14 mouse cellular contexts compared by ENCODE assay signal in the genomic region with DNA sequence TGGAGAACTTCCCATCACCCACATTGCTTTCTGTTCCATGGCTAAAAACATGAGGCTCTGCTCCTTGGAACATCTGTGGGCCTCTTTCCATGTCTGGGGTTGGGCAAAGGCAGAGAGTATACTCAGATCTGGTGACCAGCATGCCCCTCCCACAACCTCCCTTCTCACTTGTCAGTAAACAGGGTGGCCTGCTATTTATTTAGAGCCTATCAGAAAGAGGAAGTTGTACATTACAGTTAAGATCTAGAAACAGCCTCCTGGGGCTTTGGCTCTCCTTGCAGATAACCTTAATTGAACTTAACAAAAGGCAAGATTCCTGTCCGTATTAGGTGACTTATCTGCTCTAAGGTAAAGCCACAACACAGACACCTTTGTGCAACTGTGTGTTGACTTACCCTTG. TPM values are rescaled to one million over a fixed set of nuclear protein-coding genes. Genes with fewer than 3 reads are reported as not detected.
A peak's percentile ranks its signal among the peaks of the same experiment; 100 is the strongest.
DNase-seq lines count a peak whose midpoint lies in the region; ATAC-seq and TF ChIP-seq lines count a peak whose summit lies in the region.
"Had no signal": no experiment of that assay in that cellular context is flagged by ENCODE, and none has a peak within 500 bp of the region (broad histone marks: within the 10 kb centered on the region; RNA-seq: fewer than 3 reads in every experiment).

No protein-coding gene starts in this region.

- no peak overlapping the region for H3K4me2 ChIP-seq in heart, embryonic 12.5 days
- no peak overlapping the region for H3K4me2 ChIP-seq in hindbrain, postnatal 0 days (ENCODE audit: low read depth, low read length)
- H3K4me2 ChIP-seq: forebrain, embryonic 13.5 days; heart, embryonic 15.5 days; lung, embryonic 15.5 days; neural tube, embryonic 13.5 days had no signal

- intact Hi-C loops in left cerebral cortex, postnatal 25 days (cut with DNase I), result no loop called here

- H3K27ac ChIP-seq in heart, embryonic 12.5 days (ENCODE audit: poor library complexity, severe bottlenecking), result no peak overlapping the region
- H3K27ac ChIP-seq in embryonic facial prominence, embryonic 10.5 days (replicated peaks), result 0 out of 2 replicates have a peak overlapping the region, but pooled peaks have one; percentile 14
- no peak overlapping the region for H3K27ac ChIP-seq in hindbrain, embryonic 10.5 days
- no peak overlapping the region for H3K27ac ChIP-seq in hindbrain, postnatal 0 days
- H3K27ac ChIP-seq: forebrain, embryonic 13.5 days; heart, embryonic 15.5 days; lung, embryonic 15.5 days; neural tube, embryonic 13.5 days had no signal

- ATAC-seq in heart, embryonic 12.5 days (ENCODE audit: insufficient number of reproducible peaks, low FRiP score), result no peak
- peak; percentile 36 for ATAC-seq in megakaryocyte progenitor cell, adult 5-6 weeks (replicated peaks; ENCODE audit: poor library complexity)
- ATAC-seq in hindbrain, postnatal 0 days, result no peak
- ATAC-seq: forebrain, embryonic 13.5 days had no signal

- DNase-seq in heart, adult 8-10 months (ENCODE audit: low spot score), result peak; percentile 33
- peak; percentile 69 to 78 for DNase-seq in B cell, adult 2 months
- DNase-seq in embryonic facial prominence, embryonic 10.5 days (ENCODE audit: low spot score), result no peak
- no peak for DNase-seq in hindbrain, embryonic 10.5 days (ENCODE audit: low spot score)
- DNase-seq in hindbrain, postnatal 0 days (ENCODE audit: low spot score), result no peak
- no peak for DNase-seq in left cerebral cortex, postnatal 25 days (ENCODE audit: low spot score in 2 of 2)
- DNase-seq: adrenal gland, postnatal 10 days; layer of hippocampus, postnatal 36 days had no signal

- H3K9ac ChIP-seq in heart, embryonic 12.5 days, result no peak overlapping the region
- H3K9ac ChIP-seq in hindbrain, postnatal 0 days (replicated peaks; ENCODE audit: low read length), result no peak overlapping the region
- H3K9ac ChIP-seq: forebrain, embryonic 13.5 days; heart, embryonic 15.5 days; lung, embryonic 15.5 days; neural tube, embryonic 13.5 days had no signal

- H3K9me3 ChIP-seq in heart, embryonic 12.5 days (replicated peaks), result no peaks in the 10 kb centered on the region
- no peaks in the 10 kb centered on the region for H3K9me3 ChIP-seq in embryonic facial prominence, embryonic 10.5 days
- H3K9me3 ChIP-seq in hindbrain, embryonic 10.5 days, result no peaks in the 10 kb centered on the region
- no peaks in the 10 kb centered on the region for H3K9me3 ChIP-seq in hindbrain, postnatal 0 days (ENCODE audit: low read length)
- H3K9me3 ChIP-seq: forebrain, embryonic 13.5 days; heart, embryonic 15.5 days; lung, embryonic 15.5 days; neural tube, embryonic 13.5 days had no signal

- 31% methylated on average over 1 of the region's 1 CpGs for WGBS in heart, embryonic 12.5 days
- WGBS in embryonic facial prominence, embryonic 10.5 days, result 63% methylated on average over 1 of the region's 1 CpGs
- 80% methylated on average over 1 of the region's 1 CpGs for WGBS in hindbrain, embryonic 10.5 days
- 79% methylated on average over 1 of the region's 1 CpGs for WGBS in hindbrain, postnatal 0 days

- TF ChIP-seq CTCF in hindbrain, postnatal 0 days (IDR thresholded peaks at IDR 0.05; ENCODE audit: low read depth), result no peak

- H3K4me1 ChIP-seq in heart, embryonic 12.5 days (replicated peaks), result no peaks in the 10 kb centered on the region
- peaks cover 48% of the 10 kb centered on the region for H3K4me1 ChIP-seq in embryonic facial prominence, embryonic 10.5 days
- peaks cover 38% of the 10 kb centered on the region for H3K4me1 ChIP-seq in hindbrain, embryonic 10.5 days (replicated peaks)
- peaks cover 10% of the 10 kb centered on the region; the same call in 1 of the 2 replicates for H3K4me1 ChIP-seq in hindbrain, postnatal 0 days (ENCODE audit: insufficient read depth, low read length)
- H3K4me1 ChIP-seq: lung, embryonic 15.5 days had no signal

- no peaks in the 10 kb centered on the region for H3K36me3 ChIP-seq in heart, embryonic 12.5 days
- H3K36me3 ChIP-seq in embryonic facial prominence, embryonic 10.5 days (replicated peaks), result no peaks in the 10 kb centered on the region
- no peaks in the 10 kb centered on the region for H3K36me3 ChIP-seq in hindbrain, embryonic 10.5 days
- no peaks in the 10 kb centered on the region for H3K36me3 ChIP-seq in hindbrain, postnatal 0 days (ENCODE audit: insufficient read depth, low read length)
- H3K36me3 ChIP-seq: heart, embryonic 15.5 days; lung, embryonic 15.5 days; neural tube, embryonic 13.5 days had no signal

- H3K4me3 ChIP-seq in heart, embryonic 12.5 days, result no peak overlapping the region
- H3K4me3 ChIP-seq in embryonic facial prominence, embryonic 10.5 days, result no peak overlapping the region
- H3K4me3 ChIP-seq in hindbrain, embryonic 10.5 days, result no peak overlapping the region
- H3K4me3 ChIP-seq in hindbrain, postnatal 0 days (ENCODE audit: low read length), result no peak overlapping the region
- H3K4me3 ChIP-seq: forebrain, embryonic 13.5 days; heart, embryonic 15.5 days; lung, embryonic 15.5 days; neural tube, embryonic 13.5 days had no signal

- H3K27me3 ChIP-seq in heart, embryonic 12.5 days (replicated peaks), result peaks cover 37% of the 10 kb centered on the region
- no peaks in the 10 kb centered on the region; the same call in 1 of the 2 replicates for H3K27me3 ChIP-seq in embryonic facial prominence, embryonic 10.5 days (replicated peaks; ENCODE audit: low read depth, poor library complexity, severe bottlenecking)
- H3K27me3 ChIP-seq in hindbrain, embryonic 10.5 days (ENCODE audit: insufficient read depth, poor library complexity, severe bottlenecking), result no peaks in the 10 kb centered on the region
- no peaks in the 10 kb centered on the region for H3K27me3 ChIP-seq in hindbrain, postnatal 0 days (ENCODE audit: insufficient read depth, low read length)
- H3K27me3 ChIP-seq: forebrain, embryonic 13.5 days; lung, embryonic 15.5 days; neural tube, embryonic 13.5 days had no signal

RNA-seq across cellular contexts. Expression of a gene that starts 19.3 kb away (rescaled TPM):
- 1 to 10 TPM in 1 of 4 experiments, under 1 TPM in 3; 0.56 to 1.3 (median 0.68) TPM for total RNA-seq in heart, adult 8-10 months (2022)
- 0.10 and 0.17 TPM in 2 replicates for polyA plus RNA-seq in heart, embryonic 12.5 days (2016; fragmentation: Nextera tagmentation; extraction: Ambion mirVana)
- polyA plus RNA-seq in embryonic facial prominence, embryonic 10.5 days (2016; fragmentation: Nextera tagmentation; extraction: Ambion mirVana), result 0.12 and 0.19 TPM in 2 replicates
- total RNA-seq in megakaryocyte progenitor cell, adult 5-6 weeks (2015), result 0.05 and 0.52 TPM in 2 replicates
- total RNA-seq in megakaryocyte progenitor cell, adult 5-6 weeks (2017), result 0.17 and 0.34 TPM in 2 replicates
- polyA plus RNA-seq in hindbrain, embryonic 10.5 days (2016; fragmentation: Nextera tagmentation; extraction: Ambion mirVana), result 0.15 and 0.17 TPM in 2 replicates
- 0.32 and 1.7 TPM in 2 replicates for total RNA-seq in hindbrain, postnatal 0 days (2014; rRNA removed)
- polyA plus RNA-seq in hindbrain, postnatal 0 days (2015; fragmentation: Nextera tagmentation; extraction: Ambion mirVana), result 0.05 TPM in 1 of 2 replicates, not detected in the other
- total RNA-seq in left cerebral cortex, postnatal 25 days (2021), result under 1 TPM; 0.34 to 0.43 TPM
- polyA plus RNA-seq: neural tube, embryonic 13.5 days had no signal

RNA-seq across cellular contexts. Expression of a gene that starts 30.4 kb away (rescaled TPM):
- 10 to 100 TPM; 26.3 to 31.2 (median 30.0) TPM for total RNA-seq in heart, adult 8-10 months (2022)
- polyA plus RNA-seq in heart, embryonic 12.5 days (2016; fragmentation: Nextera tagmentation; extraction: Ambion mirVana), result 12.0 and 12.9 TPM in 2 replicates
- polyA plus RNA-seq in embryonic facial prominence, embryonic 10.5 days (2016; fragmentation: Nextera tagmentation; extraction: Ambion mirVana), result 10.5 and 11.2 TPM in 2 replicates
- total RNA-seq in megakaryocyte progenitor cell, adult 5-6 weeks (2015), result 26.3 and 29.2 TPM in 2 replicates
- total RNA-seq in megakaryocyte progenitor cell, adult 5-6 weeks (2017), result 29.9 and 41.3 TPM in 2 replicates
- polyA plus RNA-seq in hindbrain, embryonic 10.5 days (2016; fragmentation: Nextera tagmentation; extraction: Ambion mirVana), result 9.8 and 10.8 TPM in 2 replicates
- 13.1 and 16.2 TPM in 2 replicates for total RNA-seq in hindbrain, postnatal 0 days (2014; rRNA removed)
- 11.0 and 11.9 TPM in 2 replicates for polyA plus RNA-seq in hindbrain, postnatal 0 days (2015; fragmentation: Nextera tagmentation; extraction: Ambion mirVana)
- 100 to 1,000 TPM; 105 to 118 TPM for total RNA-seq in left cerebral cortex, postnatal 25 days (2021)

RNA-seq across cellular contexts. Expression of a gene that starts 30.5 kb away (rescaled TPM):
- 1 to 10 TPM in 1 of 4 experiments, under 1 TPM in 3; 0.63 to 1.6 (median 0.77) TPM for total RNA-seq in heart, adult 8-10 months (2022)
- polyA plus RNA-seq in heart, embryonic 12.5 days (2016; fragmentation: Nextera tagmentation; extraction: Ambion mirVana), result 1.1 and 1.2 TPM in 2 replicates
- polyA plus RNA-seq in embryonic facial prominence, embryonic 10.5 days (2016; fragmentation: Nextera tagmentation; extraction: Ambion mirVana), result 0.65 and 0.73 TPM in 2 replicates
- 14.2 and 17.2 TPM in 2 replicates for total RNA-seq in megakaryocyte progenitor cell, adult 5-6 weeks (2015)
- total RNA-seq in megakaryocyte progenitor cell, adult 5-6 weeks (2017), result 12.5 and 18.7 TPM in 2 replicates
- 1.1 and 1.3 TPM in 2 replicates for polyA plus RNA-seq in hindbrain, embryonic 10.5 days (2016; fragmentation: Nextera tagmentation; extraction: Ambion mirVana)
- total RNA-seq in hindbrain, postnatal 0 days (2014; rRNA removed), result 0.47 and 1.1 TPM in 2 replicates
- 2.2 TPM in 2 replicates for polyA plus RNA-seq in hindbrain, postnatal 0 days (2015; fragmentation: Nextera tagmentation; extraction: Ambion mirVana)
- 1 to 10 TPM; 1.4 to 1.6 TPM for total RNA-seq in left cerebral cortex, postnatal 25 days (2021)

Comparison
In these comparisons a context has a peak if more than half of its experiments do, and no peak if none do; other contexts are left out.
1. DNase-seq: peak in heart, adult 8-10 months (single experiment) and B cell, adult 2 months (2 of 2); none in embryonic facial prominence, embryonic 10.5 days (single experiment), hindbrain, embryonic 10.5 days (single experiment), hindbrain, postnatal 0 days (single experiment) and left cerebral cortex, postnatal 25 days (0 of 2).